Comparison of ENCODE assay signal across 1 mouse cellular context in the genomic region with DNA sequence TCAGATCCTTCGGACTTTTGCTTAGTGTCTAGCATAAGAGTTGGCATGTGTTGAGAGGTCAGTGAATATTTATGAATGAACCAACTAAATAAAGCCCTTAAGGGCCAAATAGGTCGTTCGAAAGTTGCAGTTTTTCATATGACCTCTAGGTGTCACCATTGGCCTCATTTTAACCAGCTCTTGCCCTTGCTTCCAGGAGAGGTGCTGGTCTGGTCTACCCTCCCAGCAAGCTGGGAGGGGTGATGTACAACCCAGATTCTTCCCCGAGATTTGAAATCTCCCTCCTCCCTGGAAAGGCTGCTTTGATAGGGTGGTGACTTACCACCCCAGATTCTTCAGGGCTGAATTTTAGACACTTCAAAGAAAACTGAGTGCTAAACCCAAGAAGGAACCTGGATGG.
TF ChIP-seq lines count a peak whose summit lies in the region.

No protein-coding gene starts in this region.

TF ChIP-seq in CH12.LX, 34 proteins besides CTCF, POLR2A, EP300 and RAD21:
- peak; percentile 71 for TF ChIP-seq SMC3 (IDR thresholded peaks at IDR 0.05; ENCODE audit: low read depth, low read length)
- TF ChIP-seq RCOR1 (conservative IDR thresholded peaks at IDR 0.05; ENCODE audit: low read depth, low read length) = no peak
- no peak for TF ChIP-seq USF2 (conservative IDR thresholded peaks at IDR 0.05; ENCODE audit: low read depth, low read length)
- no peak for TF ChIP-seq MXI1 (IDR thresholded peaks at IDR 0.05; ENCODE audit: low read depth, low read length)
- TF ChIP-seq NELFE (IDR thresholded peaks at IDR 0.05; ENCODE audit: low read depth, low read length) = peak; percentile 18; the same call in 1 of the 2 replicates
- TF ChIP-seq GABPA (IDR thresholded peaks at IDR 0.05; ENCODE audit: insufficient replicate concordance, low read depth, low read length) = no peak
- no peak for TF ChIP-seq HCFC1 (IDR thresholded peaks at IDR 0.05; ENCODE audit: low read depth, low read length)
- TF ChIP-seq MYC (IDR thresholded peaks at IDR 0.05; ENCODE audit: low read depth, low read length) = no peak
- TF ChIP-seq JUN (IDR thresholded peaks at IDR 0.05; ENCODE audit: insufficient read depth, low read depth, low read length) = no peak
- TF ChIP-seq SIN3A (IDR thresholded peaks at IDR 0.05; ENCODE audit: low read length) = no peak
- TF ChIP-seq IRF4 (IDR thresholded peaks at IDR 0.05; ENCODE audit: low read depth, low read length) = no peak
- no peak for TF ChIP-seq BHLHE40 (IDR thresholded peaks at IDR 0.05; ENCODE audit: low read depth, low read length)
- peak; percentile 40; the same call in 1 of the 2 replicates for TF ChIP-seq ZC3H11A (IDR thresholded peaks at IDR 0.05; ENCODE audit: low read depth, low read length)
- no peak for TF ChIP-seq ZMIZ1 (IDR thresholded peaks at IDR 0.05; ENCODE audit: low read depth, low read length)
